Mouse (Mus musculus): ENCODE results near the gene Nxpe3.

- TF ChIP-seq CTCF (IDR thresholded peaks at IDR 0.05; ENCODE audit: extremely low read depth, insufficient read depth, insufficient read length, insufficient replicate concordance) = no peak
- TF ChIP-seq POLR2A (IDR thresholded peaks at IDR 0.05; ENCODE audit: low read depth, low read length) = peak; percentile 77
Observed at GRCm38 (mm10) chr16:55894893-55895650, at the start of gene Nxpe3.
